Mouse (Mus musculus) stomach, postnatal 0 days (tissue): ENCODE results near the gene Dnm3.

ENCODE experiments used
- CTCF ChIP-seq: IDR thresholded peaks from 2 replicates; pipeline ENCODE4 v1.5.1; 2016; ENCODE audit warnings: antibody characterized with exemption, low read depth, mild to moderate bottlenecking, moderate library complexity
- EP300 ChIP-seq: optimal IDR thresholded peaks from 2 replicates; pipeline ENCODE3; 2016; ENCODE audit warnings: antibody characterized with exemption

DNA sequence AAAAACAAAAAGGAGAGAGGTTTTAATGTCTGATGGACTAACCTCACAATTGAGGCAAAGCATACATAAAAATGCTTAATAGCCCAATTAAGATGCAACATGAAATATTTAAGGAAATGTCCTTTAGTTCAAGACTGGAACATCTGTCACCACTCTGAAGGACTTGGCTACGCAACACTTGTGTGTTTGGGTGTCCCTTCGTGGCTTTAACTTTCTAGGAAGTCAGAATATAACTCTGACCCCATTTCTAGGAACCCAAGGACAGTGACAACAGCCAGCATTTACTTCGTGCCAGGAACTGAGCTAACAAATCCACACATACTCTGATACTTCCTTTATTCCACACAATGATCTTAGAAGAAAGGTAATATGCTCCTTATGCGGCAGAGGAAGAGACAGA is 237.1 kb downstream of the Dnm3 start:
- no peak for TF ChIP-seq CTCF
- no peak for TF ChIP-seq EP300
